Mouse (Mus musculus): ENCODE data around the gene Myh7. TPM values are rescaled to one million over a fixed set of nuclear protein-coding genes. Genes with fewer than 3 reads are reported as not detected.

Myh7 gene
- polyA plus RNA-seq, 1 experiment, result not detected

GRCm38 (mm10) chr14:54926401-54927158 lies 67.8 kb downstream of the Myh7 start:
- no peak overlapping the region for H3K27ac ChIP-seq (ENCODE audit: insufficient read depth, low read depth, low read length)
- H3K4me3 ChIP-seq (ENCODE audit: insufficient read depth, low read length), result no peak overlapping the region
- TF ChIP-seq CTCF (IDR thresholded peaks at IDR 0.05; ENCODE audit: low read depth, low read length) (no peak), POLR2A (IDR thresholded peaks at IDR 0.05; ENCODE audit: borderline replicate concordance, low read depth, low read length) (no peak)
- no peaks in the 10 kb centered on the region for H3K4me1 ChIP-seq (ENCODE audit: control insufficient read depth, insufficient read depth, low read length)

- Histone ChIP-seq H3K4me3 (ENCODE audit: insufficient read depth, low read length) (no peak within 1 kb of the TSS), H3K4me1 (ENCODE audit: control insufficient read depth, insufficient read depth, low read length) (no peaks in the 10 kb centered on the region), H3K27ac (ENCODE audit: insufficient read depth, low read depth, low read length) (no peak within 1 kb of the TSS)
- no peak for TF ChIP-seq CTCF (IDR thresholded peaks at IDR 0.05; ENCODE audit: low read depth, low read length)
- TF ChIP-seq POLR2A (IDR thresholded peaks at IDR 0.05; ENCODE audit: borderline replicate concordance, low read depth, low read length), result no peak
Observed at GRCm38 (mm10) chr14:54925349-54926342, 68.8 kb downstream of the Myh7 start, which contains the start of gene Efs. Gene Efs (minus strand): TSS chr14:54926126.

DNA sequence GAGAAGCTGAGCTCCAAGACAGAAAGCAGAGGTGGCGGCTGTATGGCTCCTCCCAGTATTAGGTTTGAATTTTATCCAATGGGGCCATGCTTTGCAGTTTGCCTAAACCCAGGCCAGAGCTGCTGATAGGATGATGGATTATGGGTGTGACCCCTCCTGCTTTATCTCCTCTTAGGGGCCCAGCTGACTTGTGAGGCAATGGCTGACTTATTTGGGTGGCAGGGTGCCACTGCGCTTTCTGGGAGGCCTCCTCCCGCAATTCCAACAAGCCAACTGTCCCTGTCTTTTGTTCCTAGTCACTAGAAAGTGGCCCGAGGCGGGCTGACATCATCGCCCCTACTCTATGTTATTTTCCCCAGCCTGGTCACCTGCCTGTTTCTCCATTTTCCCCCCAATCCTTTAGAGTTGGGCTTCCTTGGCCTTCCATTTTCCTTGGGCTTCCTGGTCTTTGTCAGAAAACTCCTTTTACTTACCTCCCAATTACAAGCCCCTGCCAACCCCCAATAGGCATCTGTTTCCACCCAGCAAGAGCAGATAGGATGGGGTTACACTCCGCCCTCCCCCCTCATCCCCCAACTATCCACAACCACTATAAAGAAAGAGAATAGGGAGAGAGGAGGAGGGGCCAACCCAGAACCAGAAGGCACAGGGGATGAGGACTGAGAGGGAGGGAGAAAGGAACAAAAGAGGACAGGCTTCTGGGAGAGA lies 69.6 kb downstream of the Myh7 start:
- TF ChIP-seq POLR2A (IDR thresholded peaks at IDR 0.05; ENCODE audit: borderline replicate concordance, low read depth, low read length), result no peak
- no peak for TF ChIP-seq CTCF (IDR thresholded peaks at IDR 0.05; ENCODE audit: low read depth, low read length)
- H3K4me1 ChIP-seq (ENCODE audit: control insufficient read depth, insufficient read depth, low read length), result no peaks in the 10 kb centered on the region
- H3K4me3 ChIP-seq (ENCODE audit: insufficient read depth, low read length), result no peak overlapping the region
- no peak overlapping the region for H3K27ac ChIP-seq (ENCODE audit: insufficient read depth, low read depth, low read length)

Other genes starting within 250 kb of the Myh7 start
- gene Slc7a8, start 212.7 kb downstream of the Myh7 start, polyA plus RNA-seq (2012; ENCODE audit: insufficient read depth, insufficient read length, missing spikeins), result 35.7 and 42.6 TPM in 2 replicates
- not detected in 2 replicates for gene Rnf212b, start 180.5 kb downstream of the Myh7 start, polyA plus RNA-seq (2012; ENCODE audit: insufficient read depth, insufficient read length, missing spikeins)
- gene Homez, start 123.7 kb downstream of the Myh7 start, polyA plus RNA-seq (2012; ENCODE audit: insufficient read depth, insufficient read length, missing spikeins), result 5.2 and 6.5 TPM in 2 replicates
- gene Ppp1r3e, start 117.1 kb downstream of the Myh7 start, polyA plus RNA-seq (2012; ENCODE audit: insufficient read depth, insufficient read length, missing spikeins), result 11.3 and 13.9 TPM in 2 replicates
- 25.9 and 29.2 TPM in 2 replicates for gene Bcl2l2, start 111.2 kb downstream of the Myh7 start, polyA plus RNA-seq (2012; ENCODE audit: insufficient read depth, insufficient read length, missing spikeins)
- not detected in 2 replicates for gene Gm20521, start 111.2 kb downstream of the Myh7 start, polyA plus RNA-seq (2012; ENCODE audit: insufficient read depth, insufficient read length, missing spikeins)
- gene Pabpn1, start 102.1 kb downstream of the Myh7 start, polyA plus RNA-seq (2012; ENCODE audit: insufficient read depth, insufficient read length, missing spikeins), result 144 and 176 TPM in 2 replicates
- gene Slc22a17, start 81.5 kb downstream of the Myh7 start, polyA plus RNA-seq (2012; ENCODE audit: insufficient read depth, insufficient read length, missing spikeins), result 0.32 and 1.8 TPM in 2 replicates
- not detected in 2 replicates for gene Efs, start 68.5 kb downstream of the Myh7 start, polyA plus RNA-seq (2012; ENCODE audit: insufficient read depth, insufficient read length, missing spikeins)
- not detected in 2 replicates for gene Il25, start 61.9 kb downstream of the Myh7 start, polyA plus RNA-seq (2012; ENCODE audit: insufficient read depth, insufficient read length, missing spikeins)
- not detected in 2 replicates for gene Cmtm5, start 58.4 kb downstream of the Myh7 start, polyA plus RNA-seq (2012; ENCODE audit: insufficient read depth, insufficient read length, missing spikeins)
- not detected in 2 replicates for gene Myh6, start 27.7 kb downstream of the Myh7 start, polyA plus RNA-seq (2012; ENCODE audit: insufficient read depth, insufficient read length, missing spikeins)
- gene Gm17428, start 17.7 kb downstream of the Myh7 start, polyA plus RNA-seq (2012; ENCODE audit: insufficient read depth, insufficient read length, missing spikeins), result not detected in 2 replicates
- gene Ngdn, start 20.8 kb upstream of the Myh7 start, polyA plus RNA-seq (2012; ENCODE audit: insufficient read depth, insufficient read length, missing spikeins), result 38.3 and 44.2 TPM in 2 replicates
- gene Zfhx2, start 97.7 kb upstream of the Myh7 start, polyA plus RNA-seq (2012; ENCODE audit: insufficient read depth, insufficient read length, missing spikeins), result 7.1 and 7.6 TPM in 2 replicates
- 10.6 and 12.3 TPM in 2 replicates for gene Thtpa, start 100.2 kb upstream of the Myh7 start, polyA plus RNA-seq (2012; ENCODE audit: insufficient read depth, insufficient read length, missing spikeins)
- 43.0 and 51.9 TPM in 2 replicates for gene Ap1g2, start 112.0 kb upstream of the Myh7 start, polyA plus RNA-seq (2012; ENCODE audit: insufficient read depth, insufficient read length, missing spikeins)
- not detected in 2 replicates for gene Jph4, start 122.3 kb upstream of the Myh7 start, polyA plus RNA-seq (2012; ENCODE audit: insufficient read depth, insufficient read length, missing spikeins)
- gene Dhrs2, start 227.4 kb upstream of the Myh7 start, polyA plus RNA-seq (2012; ENCODE audit: insufficient read depth, insufficient read length, missing spikeins), result not detected in 2 replicates